Mouse (Mus musculus): Measurements from ENCODE around the gene Grrp1.

DNA sequence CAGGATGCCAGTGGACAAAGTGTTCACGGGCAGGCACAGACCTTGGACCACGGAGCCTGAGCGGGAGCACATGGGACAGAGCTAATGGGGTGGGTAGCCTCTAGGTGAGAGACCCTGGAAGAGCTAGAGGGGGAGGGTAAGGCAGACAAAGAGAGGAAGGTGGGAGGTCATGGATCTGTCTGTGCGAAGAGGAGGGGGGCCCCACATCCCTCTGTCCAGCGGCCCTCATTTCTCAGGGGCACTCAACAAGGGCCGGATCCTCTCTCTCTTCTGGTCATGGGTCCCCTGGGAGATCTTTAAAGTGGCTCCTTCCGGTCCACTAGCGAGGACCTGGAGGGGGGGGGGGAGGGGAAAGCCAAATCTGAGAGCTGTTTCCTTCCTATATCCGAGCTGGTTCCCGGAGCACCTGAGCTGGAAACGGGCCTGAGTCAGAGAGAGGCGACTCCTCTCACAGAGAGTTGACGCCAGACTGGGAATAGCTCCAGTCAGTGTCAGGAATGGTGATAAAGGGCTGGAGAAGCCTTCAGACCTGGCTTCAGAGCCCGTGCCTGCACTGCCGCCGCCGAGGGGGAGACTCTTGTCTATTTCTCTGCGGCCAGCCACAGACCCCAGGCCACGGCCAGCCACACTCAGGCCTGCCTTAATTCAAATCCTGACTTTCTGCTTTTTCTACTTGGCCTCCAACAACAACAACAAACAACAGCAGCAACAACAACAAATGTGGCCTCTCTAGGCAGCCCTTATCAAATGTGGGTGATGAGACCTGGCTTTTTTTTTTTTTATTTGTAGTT, 2.7 kb upstream of the Grrp1 start:
- no peak for TF ChIP-seq CTCF (IDR thresholded peaks at IDR 0.05; ENCODE audit: control insufficient read depth, insufficient read depth, insufficient replicate concordance, low read depth, low read length)
- TF ChIP-seq POLR2A (IDR thresholded peaks at IDR 0.05; ENCODE audit: control insufficient read depth, low read depth, low read length) = no peak
